Mouse (Mus musculus) adrenal gland, postnatal 25 days (tissue): ENCODE data around the gene Hsf4. TPM values are rescaled to one million over a fixed set of nuclear protein-coding genes. Genes with fewer than 3 reads are reported as not detected.

Experiments
- DNase-seq: peaks from one replicate; pipeline ENCODE4 v3.0.0; 2021; ENCODE audit warnings: mixed read lengths
- microRNA-seq, 2 experiments: library from miRNA; unstranded; fragments of <30 nt; microRNA quantifications; one replicate each; pipeline ENCODE4 v1.2.0; 2021
- total RNA-seq: library from RNA; stranded (reverse); gene quantifications from 2 replicates; pipeline ENCODE4 v1.2.3, GENCODE M21; 2021

Hsf4 gene
- total RNA-seq, 1 experiment from 2014 or later, result 0.70 TPM

GRCm38 (mm10) chr8:105305211-105306145 lies 35.9 kb downstream of the Hsf4 start, which contains the start of gene Elmo3:
TSS of gene Elmo3 (plus strand) at chr8:105305601.
- DNase-seq, result peak; percentile 69

GRCm38 (mm10) chr8:105306146-105306691 lies 36.6 kb downstream of the Hsf4 start:
- DNase-seq, result no peak

GRCm38 (mm10) chr8:105307670-105308069 lies 38.1 kb downstream of the Hsf4 start:
- no peak for DNase-seq

- no peak for DNase-seq
Observed at GRCm38 (mm10) chr8:105308428-105308827, 38.8 kb downstream of the Hsf4 start.

- no peak for DNase-seq
Observed at GRCm38 (mm10) chr8:105309142-105309847, 39.7 kb downstream of the Hsf4 start.

- no peak for DNase-seq
Observed at GRCm38 (mm10) chr8:105310118-105310517, 40.5 kb downstream of the Hsf4 start.

- no peak for DNase-seq
Observed at GRCm38 (mm10) chr8:105311718-105312117, 42.1 kb downstream of the Hsf4 start.

- DNase-seq, result no peak
Observed at GRCm38 (mm10) chr8:105312891-105313481, 43.4 kb downstream of the Hsf4 start.

- DNase-seq, result no peak
Observed at GRCm38 (mm10) chr8:105313622-105314402, 44.2 kb downstream of the Hsf4 start.

- DNase-seq, result no peak
Observed at GRCm38 (mm10) chr8:105315073-105315769, 45.6 kb downstream of the Hsf4 start.

GRCm38 (mm10) chr8:105317941-105318340 lies 48.3 kb downstream of the Hsf4 start:
- DNase-seq, result no peak

GRCm38 (mm10) chr8:105318662-105319190 lies 49.1 kb downstream of the Hsf4 start:
- DNase-seq, result no peak

GRCm38 (mm10) chr8:105323183-105323582 lies 53.6 kb downstream of the Hsf4 start:
- DNase-seq, result no peak

Small RNAs within 50 kb of the gene (microRNA-seq; reads per million reads assigned to microRNA genes)
- 0 reads per million in 2 experiments for gene Gm27320
- gene Mir328, result 1,923 to 1,998 reads per million in 2 experiments

Other genes with a start within 250 kb of the Hsf4 start
- gene Ces3a, start 221.2 kb upstream of the Hsf4 start, total RNA-seq, result 16.0 TPM in 1 of 2 replicates, not detected in the other
- gene Ces3b, start 186.0 kb upstream of the Hsf4 start, total RNA-seq, result 1.0 TPM in 1 of 2 replicates, not detected in the other
- gene Ces4a, start 138.0 kb upstream of the Hsf4 start, total RNA-seq, result not detected in 2 replicates
- gene Cbfb, start 99.1 kb upstream of the Hsf4 start, total RNA-seq, result 78.8 and 92.4 TPM in 2 replicates
- 27.9 and 34.5 TPM in 2 replicates for gene D230025D16Rik, start 44.7 kb upstream of the Hsf4 start, total RNA-seq
- gene B3gnt9, start 14.6 kb upstream of the Hsf4 start, total RNA-seq, result 1.2 and 2.1 TPM in 2 replicates
- gene Tradd, start 5.2 kb upstream of the Hsf4 start, total RNA-seq, result 18.7 and 21.7 TPM in 2 replicates
- gene Fbxl8, start 5.2 kb upstream of the Hsf4 start, total RNA-seq, result 3.7 and 4.5 TPM in 2 replicates
- 4.4 and 4.7 TPM in 2 replicates for gene Nol3, start 6.3 kb downstream of the Hsf4 start, total RNA-seq
- gene 4931428F04Rik, start 20.1 kb downstream of the Hsf4 start, total RNA-seq, result 1.9 and 3.7 TPM in 2 replicates
- 28.1 and 32.0 TPM in 2 replicates for gene Exoc3l, start 26.3 kb downstream of the Hsf4 start, total RNA-seq
- 44.1 and 45.5 TPM in 2 replicates for gene E2f4, start 27.9 kb downstream of the Hsf4 start, total RNA-seq
- 3.9 and 9.8 TPM in 2 replicates for gene Elmo3, start 35.8 kb downstream of the Hsf4 start, total RNA-seq
- 4.9 and 7.4 TPM in 2 replicates for gene Lrrc29, start 56.5 kb downstream of the Hsf4 start, total RNA-seq
- 61.4 and 66.9 TPM in 2 replicates for gene Tmem208, start 56.6 kb downstream of the Hsf4 start, total RNA-seq
- gene Fhod1, start 78.2 kb downstream of the Hsf4 start, total RNA-seq, result 14.0 and 18.4 TPM in 2 replicates
- 1.3 and 2.7 TPM in 2 replicates for gene Slc9a5, start 79.0 kb downstream of the Hsf4 start, total RNA-seq
- gene Plekhg4, start 103.5 kb downstream of the Hsf4 start, total RNA-seq, result 0.76 and 0.82 TPM in 2 replicates
- not detected in 2 replicates for gene Kctd19, start 143.7 kb downstream of the Hsf4 start, total RNA-seq
- gene Lrrc36, start 143.8 kb downstream of the Hsf4 start, total RNA-seq, result 3.8 and 6.1 TPM in 2 replicates
- 22.7 and 27.4 TPM in 2 replicates for gene Tppp3, start 201.7 kb downstream of the Hsf4 start, total RNA-seq
- gene Zdhhc1, start 227.1 kb downstream of the Hsf4 start, total RNA-seq, result 17.7 and 20.6 TPM in 2 replicates
- 0.15 TPM in 1 of 2 replicates, not detected in the other for gene Hsd11b2, start 249.0 kb downstream of the Hsf4 start, total RNA-seq